Mouse (Mus musculus): Measurements from ENCODE around the gene Trim31.

Gene Trim31

GRCm38 (mm10) chr17:36896583-36896982, 1.3 kb upstream of the Trim31 start:
- no peak for DNase-seq (ENCODE audit: low spot score)

DNA sequence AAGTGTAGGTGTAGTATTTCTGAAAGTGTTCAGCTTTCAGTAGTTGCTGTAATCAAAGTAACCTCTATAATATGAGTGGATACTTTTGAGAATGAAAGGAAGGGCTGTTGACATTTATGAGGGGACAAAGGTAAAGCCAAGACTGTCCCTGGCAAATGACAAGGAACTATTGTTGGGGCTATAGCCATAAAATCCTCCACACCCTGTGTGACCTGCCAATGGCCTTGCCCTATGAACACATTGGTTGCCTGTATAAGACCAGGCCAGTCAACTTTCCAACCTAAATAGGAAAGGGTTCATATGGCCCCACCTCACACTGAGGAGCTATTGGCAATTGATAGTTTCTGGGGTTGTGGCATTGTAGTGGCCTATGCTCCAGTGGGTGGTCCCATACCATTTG, 853 bp upstream of the Trim31 start:
- no peak for DNase-seq (ENCODE audit: low spot score)

DNA sequence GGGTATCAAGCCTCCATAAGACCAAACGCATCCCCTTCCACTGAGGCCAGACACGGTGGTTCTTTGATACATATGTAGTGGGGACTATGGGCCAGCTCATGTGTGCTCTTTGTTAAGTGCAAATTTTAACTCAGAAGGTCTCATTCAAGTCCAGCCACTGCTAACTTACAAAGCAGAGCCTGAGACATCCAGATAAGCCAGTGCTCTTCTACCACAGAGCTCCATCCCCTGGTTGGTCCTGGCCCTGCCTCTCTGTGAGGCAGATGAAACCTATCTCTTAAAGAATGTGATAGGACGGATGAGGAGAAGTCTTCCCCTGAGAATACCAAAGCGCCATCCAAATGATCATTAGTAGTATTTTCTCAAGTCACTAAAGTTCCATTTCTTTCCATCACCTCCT, 1.5 kb downstream of the Trim31 start:
- no peak for DNase-seq (ENCODE audit: low spot score)

GRCm38 (mm10) chr17:36900001-36900400, 2.1 kb downstream of the Trim31 start:
- no peak for DNase-seq (ENCODE audit: low spot score)

DNA sequence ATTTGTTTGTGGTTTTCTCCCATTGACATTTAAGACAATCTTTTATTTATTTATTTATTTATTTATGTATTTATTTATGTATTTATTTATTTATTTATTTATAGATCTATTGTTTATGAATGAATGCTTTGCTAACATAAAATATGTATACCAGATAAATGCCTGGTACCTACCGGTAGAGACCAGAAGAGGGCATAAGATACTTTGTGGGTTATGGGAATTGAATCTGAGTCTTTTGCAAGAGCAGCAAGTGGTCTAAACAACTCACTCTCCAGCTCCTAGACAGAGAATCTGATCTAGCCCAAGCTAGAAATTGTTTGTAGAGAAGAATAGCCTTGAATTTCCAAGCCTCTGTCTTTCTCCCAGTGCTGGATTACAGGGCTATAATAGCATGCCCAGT, 2.8 kb downstream of the Trim31 start:
- DNase-seq (ENCODE audit: low spot score): no peak

- DNase-seq (ENCODE audit: low spot score): no peak
Measured at GRCm38 (mm10) chr17:36903651-36904050, 5.7 kb downstream of the Trim31 start.

DNA sequence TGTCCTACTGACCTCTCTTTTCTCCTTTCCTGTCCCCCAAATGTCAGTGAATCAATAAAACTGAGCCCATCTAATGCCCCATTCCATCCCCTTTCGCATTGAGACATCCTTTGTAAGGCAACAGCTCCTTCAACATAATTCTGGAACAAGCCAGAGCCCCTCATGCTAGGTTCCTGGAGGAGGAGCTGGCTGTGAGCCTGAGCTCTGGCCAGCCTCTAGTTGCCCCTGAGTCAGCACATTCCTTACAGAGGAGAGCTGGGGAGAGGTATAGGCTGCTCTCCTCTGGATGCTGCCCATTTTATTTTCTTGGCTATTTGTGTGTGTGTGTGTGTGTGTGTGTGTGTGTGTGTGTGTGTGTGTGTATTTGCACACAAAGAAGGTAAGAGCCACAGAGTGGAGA, 10.3 kb downstream of the Trim31 start:
- DNase-seq (ENCODE audit: low spot score): no peak

DNA sequence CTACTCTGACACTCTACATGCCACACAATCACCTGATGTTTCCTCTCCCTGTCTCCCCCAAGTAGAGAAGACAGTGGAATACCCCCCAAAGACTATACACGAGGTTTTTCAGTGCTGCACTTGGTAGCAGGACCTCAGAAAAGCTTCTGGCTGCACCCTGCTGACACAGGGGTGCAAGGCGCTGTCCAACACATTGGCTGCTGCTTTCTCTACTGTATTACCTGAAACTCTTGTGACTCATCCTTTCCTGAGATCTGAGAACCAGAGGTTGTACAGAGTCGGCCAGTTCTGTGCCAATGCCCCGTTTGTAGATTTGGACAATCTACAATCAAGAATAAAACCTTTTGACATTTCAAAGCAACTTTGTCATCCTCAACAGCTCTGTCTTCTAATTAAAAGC, 11.9 kb downstream of the Trim31 start:
- DNase-seq (ENCODE audit: low spot score): no peak

DNA sequence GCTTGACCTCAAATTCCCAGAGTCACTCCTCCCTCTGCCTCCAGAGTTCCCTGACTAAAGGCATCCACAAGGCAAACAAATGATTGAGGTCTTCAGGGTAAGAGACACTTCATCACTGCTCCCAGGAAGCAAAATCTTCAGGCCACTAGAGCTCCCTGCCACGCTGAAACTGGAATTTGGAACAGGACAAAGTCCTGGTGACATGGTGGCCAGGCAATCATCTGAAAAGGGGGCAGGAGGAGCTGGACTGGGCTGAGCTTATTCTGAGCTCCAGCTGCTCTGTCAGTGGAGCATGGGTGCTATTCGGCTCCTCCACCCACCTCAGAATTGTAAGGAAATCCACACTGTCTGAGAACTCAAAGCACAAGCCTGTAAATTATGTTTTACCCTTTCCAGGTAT, 14.1 kb downstream of the Trim31 start:
- DNase-seq (ENCODE audit: low spot score): no peak

GRCm38 (mm10) chr17:36914108-36914507, 16.2 kb downstream of the Trim31 start:
- peak; percentile 39 for DNase-seq (ENCODE audit: low spot score)

DNA sequence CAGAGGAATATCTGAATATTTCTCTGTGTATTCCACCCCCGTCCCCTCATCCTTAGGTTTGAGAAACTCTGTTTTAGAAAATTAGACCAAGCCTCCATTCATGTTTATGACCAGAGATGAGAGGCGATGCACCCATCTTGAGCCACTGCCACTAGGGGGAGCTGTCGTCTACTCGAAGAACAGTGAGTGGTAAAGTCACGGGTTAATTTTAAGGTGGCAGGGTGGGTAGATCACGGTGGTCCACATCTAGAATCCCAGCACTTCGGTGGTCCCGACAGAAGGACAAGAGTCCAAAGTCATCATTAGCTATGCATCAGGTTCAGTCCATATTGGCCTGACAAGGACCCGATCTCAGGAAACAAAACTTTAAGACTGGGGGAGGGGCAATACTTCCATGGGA, 17.2 kb downstream of the Trim31 start:
- no peak for DNase-seq (ENCODE audit: low spot score)

- DNase-seq (ENCODE audit: low spot score): no peak
Measured at GRCm38 (mm10) chr17:36920239-36920638, 22.3 kb downstream of the Trim31 start.

GRCm38 (mm10) chr17:36922715-36923114, 24.8 kb downstream of the Trim31 start:
- DNase-seq (ENCODE audit: low spot score): no peak

GRCm38 (mm10) chr17:36923491-36923890, 25.6 kb downstream of the Trim31 start:
- DNase-seq (ENCODE audit: low spot score): no peak

- DNase-seq (ENCODE audit: low spot score): no peak
Measured at GRCm38 (mm10) chr17:36927496-36928120, 29.7 kb downstream of the Trim31 start.

DNA sequence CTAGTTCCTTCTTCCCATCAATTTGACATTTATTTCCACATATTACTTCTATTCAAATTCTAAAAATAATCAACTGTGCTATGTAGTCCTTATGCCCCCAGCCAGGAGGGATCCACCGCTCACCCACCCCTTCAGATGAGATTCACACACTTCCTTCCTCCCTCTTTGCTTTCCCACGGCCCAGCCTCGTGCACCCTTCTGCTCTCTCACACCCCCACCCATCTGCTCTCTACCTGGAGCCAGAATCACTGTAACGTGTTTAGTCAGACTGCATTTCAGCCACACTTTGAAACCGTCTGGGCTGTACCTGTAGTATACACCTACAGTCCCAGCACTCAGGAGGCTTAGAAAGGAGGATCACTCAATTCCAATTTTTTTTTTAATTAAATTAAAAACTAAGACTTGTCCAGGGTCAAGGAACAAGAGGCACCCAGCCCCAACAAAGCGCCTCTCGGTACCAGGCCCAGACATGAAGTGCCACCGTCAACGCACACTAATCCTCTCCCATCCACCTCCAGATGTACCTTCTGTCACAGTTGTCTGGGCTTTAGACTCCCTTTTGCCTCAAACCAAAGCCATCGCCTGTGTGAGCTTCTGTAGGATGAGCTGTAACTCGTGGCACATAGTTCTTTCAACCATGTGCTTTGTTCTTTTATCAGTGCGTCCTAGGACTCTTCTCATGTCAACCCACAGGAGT, 31.5 kb downstream of the Trim31 start:
- DNase-seq (ENCODE audit: low spot score): no peak

DNA sequence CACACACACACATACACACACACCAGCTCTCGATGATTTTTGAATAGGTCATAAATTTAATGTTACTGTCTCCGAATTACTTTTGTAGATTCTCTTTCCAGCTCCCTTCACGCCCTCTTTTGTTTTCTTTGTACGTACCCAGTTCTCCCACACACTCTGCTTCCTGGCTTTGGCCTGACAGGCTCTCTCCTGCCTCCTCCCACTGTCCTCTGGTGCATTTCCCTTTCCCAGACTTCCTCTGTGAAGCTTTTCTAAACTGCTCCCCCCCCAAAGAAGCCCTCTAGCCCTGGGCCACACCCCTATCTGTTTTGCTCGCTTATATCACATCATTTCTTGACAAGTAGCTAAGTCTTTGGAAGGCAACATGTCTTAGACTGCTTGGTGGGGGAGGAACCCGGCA, 32.3 kb downstream of the Trim31 start:
- no peak for DNase-seq (ENCODE audit: low spot score)

GRCm38 (mm10) chr17:36931130-36931529, 33.2 kb downstream of the Trim31 start:
- no peak for DNase-seq (ENCODE audit: low spot score)

DNA sequence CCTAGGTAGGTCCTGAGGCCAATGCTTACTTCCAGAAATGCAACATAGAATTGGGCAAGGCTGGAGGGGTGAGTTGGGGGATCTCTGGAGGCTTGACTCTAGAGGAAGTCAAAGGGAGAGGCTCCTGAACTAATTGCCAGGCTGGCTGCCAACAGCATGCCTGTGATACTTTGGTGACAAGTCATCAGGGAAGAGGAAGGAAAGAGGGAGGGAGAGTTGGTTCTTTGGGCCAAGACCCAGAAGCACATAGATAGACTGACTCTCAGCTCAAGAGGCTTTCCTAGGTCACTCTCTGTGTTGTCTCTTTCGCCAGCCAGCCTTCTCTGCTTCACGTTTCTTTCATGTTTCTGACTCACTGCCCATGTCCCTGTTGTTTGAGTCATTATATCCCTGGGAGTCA, 33.9 kb downstream of the Trim31 start:
- no peak for DNase-seq (ENCODE audit: low spot score)

DNA sequence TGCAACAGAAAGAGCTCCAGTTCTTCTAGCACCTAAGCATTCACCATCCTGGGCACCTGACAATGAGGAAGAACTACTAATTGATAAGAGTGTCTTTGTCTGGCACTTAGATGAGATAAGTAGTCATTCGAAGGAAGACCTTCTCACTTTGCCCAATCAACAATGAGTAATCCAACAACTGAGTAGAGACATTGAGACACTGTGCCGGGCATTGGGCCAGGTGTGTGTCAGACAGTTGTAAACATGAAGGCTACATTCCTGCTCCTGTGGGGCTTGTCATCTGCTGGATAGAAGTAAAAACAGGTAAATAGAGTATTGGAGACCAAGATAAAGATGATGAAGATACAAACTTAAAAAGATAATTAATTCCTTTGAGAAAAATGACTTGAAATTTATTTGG, 40.1 kb downstream of the Trim31 start:
- no peak for DNase-seq (ENCODE audit: low spot score)

GRCm38 (mm10) chr17:36942391-36942790, 44.5 kb downstream of the Trim31 start:
- DNase-seq (ENCODE audit: low spot score): peak; percentile 17

GRCm38 (mm10) chr17:36942791-36943471, 45.0 kb downstream of the Trim31 start, which contains the start of gene Rnf39:
Gene Rnf39, plus strand, starts transcription at chr17:36942918.
- peak; percentile 16 for DNase-seq (ENCODE audit: low spot score)

GRCm38 (mm10) chr17:36943691-36944090, 45.8 kb downstream of the Trim31 start:
- DNase-seq (ENCODE audit: low spot score): no peak
